Mouse (Mus musculus) liver, embryonic 12.5 days (tissue): ENCODE results near the gene Gm8251. TPM values are rescaled to one million over a fixed set of nuclear protein-coding genes. Genes with fewer than 3 reads are reported as not detected.
A peak's percentile ranks its signal among the peaks of the same experiment; 100 is the strongest.
"Not testable (repeated sequence)": the region's sequence is repeated elsewhere in the genome, so short reads cannot be mapped to it uniquely, and the experiment has no call there.

Experiments used
- ATAC-seq: fragments of 200-750 bp; cut with Nextera tagmentation; 2 replicates; pipeline ENCODE4 v1.8.0; 2017; ENCODE audit warnings: moderate number of reproducible peaks, mild to moderate bottlenecking, moderate library complexity
- H3K27ac ChIP-seq: fragments of 300-500 bp; sonication (generic); 2 replicates; pipeline ENCODE4 v1.5.1; 2016; ENCODE audit warnings: mild to moderate bottlenecking
- H3K27me3 ChIP-seq: fragments of 300-500 bp; sonication (generic); replicated peaks from 2 replicates; pipeline ENCODE4 v1.6.1; 2016; ENCODE audit warnings: mild to moderate bottlenecking, moderate library complexity
- H3K36me3 ChIP-seq: fragments of 300-500 bp; sonication (generic); 2 replicates; pipeline ENCODE4 v1.6.1; 2016; ENCODE audit warnings: mild to moderate bottlenecking, moderate library complexity
- H3K4me1 ChIP-seq: fragments of 300-500 bp; sonication (generic); 2 replicates; pipeline ENCODE4 v1.6.1; 2016
- H3K4me2 ChIP-seq: fragments of 300-500 bp; sonication (generic); 2 replicates; pipeline ENCODE4 v1.6.1; 2016; ENCODE audit warnings: mild to moderate bottlenecking, moderate library complexity
- H3K4me3 ChIP-seq: fragments of 300-500 bp; sonication (generic); 2 replicates; pipeline ENCODE4 v1.5.1; 2016; ENCODE audit warnings: mild to moderate bottlenecking, moderate library complexity
- H3K9ac ChIP-seq: fragments of 300-500 bp; sonication (generic); 2 replicates; pipeline ENCODE4 v1.6.1; 2016; ENCODE audit warnings: mild to moderate bottlenecking, moderate library complexity
- H3K9me3 ChIP-seq: fragments of 300-500 bp; sonication (generic); replicated peaks from 2 replicates; pipeline ENCODE4 v1.6.1; 2016; ENCODE audit warnings: mild to moderate bottlenecking, moderate library complexity
- WGBS: fragments of 180-500 bp; shearing (Covaris S2); methylation state at CpG from one replicate; pipeline ENCODE4 v1.1.7; 2016; ENCODE audit not compliant: insufficient replicate concordance; 5-methylcytosine and 5-hydroxymethylcytosine counted together
- polyA plus RNA-seq: library from polyadenylated mRNA; unstranded; fragments of >200 nt; fragmentation: Nextera tagmentation; extraction: Ambion mirVana; gene quantifications from 2 replicates; pipeline ENCODE4 v1.2.1, GENCODE M21; 2016

Gene Gm8251
- polyA plus RNA-seq = 0.20 and 0.23 TPM in 2 replicates

- WGBS = 70% methylated on average over 2 of the region's 2 CpGs
- Histone ChIP-seq H3K4me2 (no peak within 1 kb of the TSS), H3K27ac (no peak within 1 kb of the TSS), H3K36me3 (no peaks in the 10 kb centered on the region), H3K4me1 (no peaks in the 10 kb centered on the region), H3K4me3 (no peak within 1 kb of the TSS), H3K27me3 (no peaks in the 10 kb centered on the region), H3K9ac (no peak within 1 kb of the TSS), H3K9me3 (no peaks in the 10 kb centered on the region)
- ATAC-seq = no peak
Observed at GRCm38 (mm10) chr1:44061836-44062235, at the start of gene Gm8251. TSS of gene Gm8251 (minus strand) at chr1:44061936.

GRCm38 (mm10) chr1:44102939-44103338, 41.2 kb upstream of the Gm8251 start:
- H3K4me2 ChIP-seq = peak overlapping the region; percentile 85
- H3K4me3 ChIP-seq = peak overlapping the region; percentile 90
- peak overlapping the region; percentile 98 for H3K27ac ChIP-seq
- H3K36me3 ChIP-seq = peaks cover 25% of the 10 kb centered on the region
- H3K9ac ChIP-seq = peak overlapping the region; percentile 67
- H3K9me3 ChIP-seq = no peaks in the 10 kb centered on the region
- peaks cover 17% of the 10 kb centered on the region for H3K4me1 ChIP-seq
- no peaks in the 10 kb centered on the region for H3K27me3 ChIP-seq
- no peak for ATAC-seq
- 15% methylated on average over 5 of the region's 5 CpGs for WGBS

- H3K27ac ChIP-seq = peak within 1 kb of the TSS; percentile 98
- peaks cover 25% of the 10 kb centered on the region for H3K36me3 ChIP-seq
- peak; percentile 94 for ATAC-seq
- peak within 1 kb of the TSS; percentile 93 for H3K9ac ChIP-seq
- H3K4me3 ChIP-seq = peak within 1 kb of the TSS; percentile 90
- H3K9me3 ChIP-seq = no peaks in the 10 kb centered on the region
- whole genome bisulfite sequencing = under 1% methylated on average over 55 of the region's 55 CpGs
- H3K27me3 ChIP-seq = no peaks in the 10 kb centered on the region
- H3K4me2 ChIP-seq = peak within 1 kb of the TSS; percentile 85
- peaks cover 17% of the 10 kb centered on the region for H3K4me1 ChIP-seq
Observed at GRCm38 (mm10) chr1:44102259-44102717, 40.6 kb upstream of the Gm8251 start, which contains the start of gene Tex30. TSS of gene Tex30 (minus strand) at chr1:44102441.

- H3K27ac ChIP-seq = peak overlapping the region; percentile 98
- H3K4me3 ChIP-seq = peak overlapping the region; percentile 90
- WGBS = under 1% methylated on average over 55 of the region's 55 CpGs
- peak overlapping the region; percentile 93 for H3K9ac ChIP-seq
- no peaks in the 10 kb centered on the region for H3K27me3 ChIP-seq
- peaks cover 31% of the 10 kb centered on the region for H3K36me3 ChIP-seq
- ATAC-seq = peak; percentile 77
- no peaks in the 10 kb centered on the region for H3K9me3 ChIP-seq
- peak overlapping the region; percentile 85 for H3K4me2 ChIP-seq
- H3K4me1 ChIP-seq = peaks cover 17% of the 10 kb centered on the region
Observed at GRCm38 (mm10) chr1:44101448-44102225, 39.9 kb upstream of the Gm8251 start.

GRCm38 (mm10) chr1:44064625-44065024, 2.9 kb upstream of the Gm8251 start:
- no peaks in the 10 kb centered on the region for H3K4me1 ChIP-seq
- H3K4me2 ChIP-seq = no peak overlapping the region
- no peaks in the 10 kb centered on the region for H3K27me3 ChIP-seq
- H3K9me3 ChIP-seq = no peaks in the 10 kb centered on the region
- H3K27ac ChIP-seq = no peak overlapping the region
- no peaks in the 10 kb centered on the region for H3K36me3 ChIP-seq
- no peak overlapping the region for H3K4me3 ChIP-seq
- no peak for ATAC-seq
- no peak overlapping the region for H3K9ac ChIP-seq
- WGBS = 0% methylated on average over 1 of the region's 1 CpGs

- ATAC-seq = no peak
Observed at GRCm38 (mm10) chr1:44063439-44063838, 1.7 kb upstream of the Gm8251 start.

GRCm38 (mm10) chr1:44057805-44058204, 3.9 kb downstream of the Gm8251 start:
- Histone ChIP-seq H3K27ac (no peak overlapping the region), H3K9me3 (no peaks in the 10 kb centered on the region), H3K27me3 (no peaks in the 10 kb centered on the region), H3K9ac (no peak overlapping the region), H3K4me1 (no peaks in the 10 kb centered on the region), H3K4me2 (no peak overlapping the region), H3K4me3 (no peak overlapping the region), H3K36me3 (no peaks in the 10 kb centered on the region)
- 66% methylated on average over 3 of the region's 3 CpGs for WGBS
- ATAC-seq = no peak

More at GRCm38 (mm10) chr1:44063439-44063838, 1.7 kb upstream of the Gm8251 start:
- Histone ChIP-seq H3K9ac (no peak overlapping the region), H3K27ac (no peak overlapping the region), H3K36me3 (no peaks in the 10 kb centered on the region), H3K4me3 (no peak overlapping the region), H3K4me1 (no peaks in the 10 kb centered on the region), H3K9me3 (no peaks in the 10 kb centered on the region), H3K4me2 (no peak overlapping the region), H3K27me3 (no peaks in the 10 kb centered on the region)
- 83% methylated on average over 6 of the region's 6 CpGs for WGBS

GRCm38 (mm10) chr1:44046556-44046955, 15.2 kb downstream of the Gm8251 start:
- ATAC-seq = no peak
- no peak overlapping the region for H3K9ac ChIP-seq
- H3K4me3 ChIP-seq = no peak overlapping the region
- no peaks in the 10 kb centered on the region for H3K9me3 ChIP-seq
- H3K4me1 ChIP-seq = 0 out of 2 replicates have a peak, but pooled peaks cover 7% of the 10 kb centered on the region
- WGBS = 74% methylated on average over 2 of the region's 2 CpGs
- H3K4me2 ChIP-seq = no peak overlapping the region
- no peak overlapping the region for H3K27ac ChIP-seq
- H3K27me3 ChIP-seq = no peaks in the 10 kb centered on the region
- no peaks in the 10 kb centered on the region for H3K36me3 ChIP-seq

GRCm38 (mm10) chr1:44045689-44046088, 16.0 kb downstream of the Gm8251 start:
- not testable (repeated sequence) for H3K27ac ChIP-seq, H3K9ac ChIP-seq, H3K4me3 ChIP-seq, H3K4me1 ChIP-seq, H3K9me3 ChIP-seq, H3K36me3 ChIP-seq, H3K27me3 ChIP-seq, H3K4me2 ChIP-seq, ATAC-seq
- WGBS = 71% methylated on average over 5 of the region's 5 CpGs

GRCm38 (mm10) chr1:44042555-44042915, 19.2 kb downstream of the Gm8251 start:
- WGBS = 2% methylated on average over 6 of the region's 6 CpGs
- no peaks in the 10 kb centered on the region for H3K36me3 ChIP-seq
- peak overlapping the region; percentile 41; the same call in 1 of the 2 replicates for H3K9ac ChIP-seq
- H3K4me2 ChIP-seq = peak overlapping the region; percentile 70
- no peak overlapping the region for H3K27ac ChIP-seq
- H3K4me1 ChIP-seq = 0 out of 2 replicates have a peak, but pooled peaks cover 7% of the 10 kb centered on the region
- H3K27me3 ChIP-seq = no peaks in the 10 kb centered on the region
- peak overlapping the region; percentile 52 for H3K4me3 ChIP-seq
- H3K9me3 ChIP-seq = no peaks in the 10 kb centered on the region
- no peak for ATAC-seq

GRCm38 (mm10) chr1:44041797-44042554, 19.8 kb downstream of the Gm8251 start:
- WGBS = 2% methylated on average over 17 of the region's 17 CpGs
- no peak overlapping the region for H3K27ac ChIP-seq
- no peak for ATAC-seq

GRCm38 (mm10) chr1:44032948-44033347, 28.8 kb downstream of the Gm8251 start:
- H3K9me3 ChIP-seq = no peaks in the 10 kb centered on the region
- H3K27ac ChIP-seq = no peak overlapping the region
- no peaks in the 10 kb centered on the region for H3K36me3 ChIP-seq
- H3K4me1 ChIP-seq = no peaks in the 10 kb centered on the region
- no peak overlapping the region for H3K9ac ChIP-seq
- no peak overlapping the region for H3K4me3 ChIP-seq
- H3K4me2 ChIP-seq = no peak overlapping the region
- no peaks in the 10 kb centered on the region for H3K27me3 ChIP-seq
- ATAC-seq = no peak
- 68% methylated on average over 5 of the region's 5 CpGs for WGBS

More at GRCm38 (mm10) chr1:44041797-44042554, 19.8 kb downstream of the Gm8251 start:
- H3K4me2 ChIP-seq = peak overlapping the region; percentile 70
- H3K4me3 ChIP-seq = peak overlapping the region; percentile 52
- no peaks in the 10 kb centered on the region for H3K36me3 ChIP-seq
- H3K27me3 ChIP-seq = no peaks in the 10 kb centered on the region
- H3K9ac ChIP-seq = peak overlapping the region; percentile 41; the same call in 1 of the 2 replicates
- 0 out of 2 replicates have a peak, but pooled peaks cover 7% of the 10 kb centered on the region for H3K4me1 ChIP-seq
- no peaks in the 10 kb centered on the region for H3K9me3 ChIP-seq
